Mouse (Mus musculus): ENCODE data around the gene Tacc2.
"Not testable (repeated sequence)": the region's sequence is repeated elsewhere in the genome, so short reads cannot be mapped to it uniquely, and the experiment has no call there.

The Tacc2 gene

GRCm38 (mm10) chr7:130653036-130653555 lies 75.9 kb downstream of the Tacc2 start:
- no peak for DNase-seq (ENCODE audit: low spot score in 2 of 2)

- no peak for DNase-seq (ENCODE audit: low spot score in 2 of 2)
Measured at GRCm38 (mm10) chr7:130654562-130654961, 77.3 kb downstream of the Tacc2 start.

- DNase-seq (ENCODE audit: low spot score in 2 of 2): no peak
Measured at GRCm38 (mm10) chr7:130656965-130657364, 79.7 kb downstream of the Tacc2 start.

GRCm38 (mm10) chr7:130657751-130658150 lies 80.5 kb downstream of the Tacc2 start:
- DNase-seq (ENCODE audit: low spot score in 2 of 2): no peak

GRCm38 (mm10) chr7:130659129-130659528 lies 81.9 kb downstream of the Tacc2 start:
- no peak for DNase-seq (ENCODE audit: low spot score in 2 of 2)

GRCm38 (mm10) chr7:130662250-130662649 lies 85.0 kb downstream of the Tacc2 start:
- DNase-seq (ENCODE audit: low spot score in 2 of 2): no peak

- DNase-seq (ENCODE audit: low spot score in 2 of 2): no peak
Measured at GRCm38 (mm10) chr7:130662869-130663268, 85.6 kb downstream of the Tacc2 start.

- no peak for DNase-seq (ENCODE audit: low spot score in 2 of 2)
Measured at GRCm38 (mm10) chr7:130664037-130664436, 86.8 kb downstream of the Tacc2 start.

- DNase-seq (ENCODE audit: low spot score in 2 of 2): no peak
Measured at GRCm38 (mm10) chr7:130664629-130665028, 87.4 kb downstream of the Tacc2 start.

GRCm38 (mm10) chr7:130665358-130665757 lies 88.1 kb downstream of the Tacc2 start:
- no peak for DNase-seq (ENCODE audit: low spot score in 2 of 2)

GRCm38 (mm10) chr7:130668013-130668412 lies 90.8 kb downstream of the Tacc2 start:
- not testable (repeated sequence) for DNase-seq (ENCODE audit: low spot score in 2 of 2)

GRCm38 (mm10) chr7:130668729-130669281 lies 91.6 kb downstream of the Tacc2 start:
- no peak for DNase-seq (ENCODE audit: low spot score in 2 of 2)

- DNase-seq (ENCODE audit: low spot score in 2 of 2): no peak
Measured at GRCm38 (mm10) chr7:130669370-130669881, 92.2 kb downstream of the Tacc2 start.

- DNase-seq (ENCODE audit: low spot score in 2 of 2): no peak
Measured at GRCm38 (mm10) chr7:130670358-130670757, 93.1 kb downstream of the Tacc2 start.

- DNase-seq (ENCODE audit: low spot score in 2 of 2): no peak
Measured at GRCm38 (mm10) chr7:130671301-130671700, 94.1 kb downstream of the Tacc2 start.

- DNase-seq (ENCODE audit: low spot score in 2 of 2): no peak
Measured at GRCm38 (mm10) chr7:130673169-130674033, 96.2 kb downstream of the Tacc2 start.

- DNase-seq (ENCODE audit: low spot score in 2 of 2): no peak
Measured at GRCm38 (mm10) chr7:130674526-130674925, 97.3 kb downstream of the Tacc2 start.

- no peak for DNase-seq (ENCODE audit: low spot score in 2 of 2)
Measured at GRCm38 (mm10) chr7:130676885-130677540, 99.8 kb downstream of the Tacc2 start.

- DNase-seq (ENCODE audit: low spot score in 2 of 2): no peak
Measured at GRCm38 (mm10) chr7:130677541-130678274, 100.5 kb downstream of the Tacc2 start.

- no peak for DNase-seq (ENCODE audit: low spot score in 2 of 2)
Measured at GRCm38 (mm10) chr7:130678414-130678813, 101.2 kb downstream of the Tacc2 start.

- DNase-seq (ENCODE audit: low spot score in 2 of 2): peak; percentile 60 to 75
Measured at GRCm38 (mm10) chr7:130681798-130682197, 104.6 kb downstream of the Tacc2 start.

- no peak for DNase-seq (ENCODE audit: low spot score in 2 of 2)
Measured at GRCm38 (mm10) chr7:130688601-130689000, 111.4 kb downstream of the Tacc2 start.

Data from frontal cortex, postnatal 25 days (tissue).